Mouse (Mus musculus) intestine, embryonic 14.5 days (tissue): ENCODE results near the gene Ugt1a9. TPM values are rescaled to one million over a fixed set of nuclear protein-coding genes. Genes with fewer than 3 reads are reported as not detected.

ENCODE experiments used
- ATAC-seq: fragments of 200-750 bp; cut with Nextera tagmentation; replicated peaks from 2 replicates; pipeline ENCODE4 v1.8.0; 2017; ENCODE audit warnings: low read depth, moderate number of reproducible peaks, moderate TSS enrichment, moderate library complexity; ENCODE audit not compliant: low FRiP score, low TSS enrichment
- DNase-seq: peaks from one replicate; pipeline ENCODE4 v3.0.0-alpha.2; 2018; ENCODE audit warnings: low spot score
- H3K27ac ChIP-seq: fragments of 300-500 bp; sonication (generic); 2 replicates; pipeline ENCODE4 v1.5.1; 2014; ENCODE audit warnings: low read depth, mild to moderate bottlenecking, control low read depth
- H3K27me3 ChIP-seq: fragments of 300-500 bp; sonication (generic); replicated peaks from 2 replicates; pipeline ENCODE4 v1.6.1; 2014; ENCODE audit warnings: low read length, control low read depth; ENCODE audit not compliant: control insufficient read depth, insufficient read depth
- H3K36me3 ChIP-seq: fragments of 300-500 bp; sonication (generic); 2 replicates; pipeline ENCODE4 v1.6.1; 2014; ENCODE audit warnings: low read length, control low read depth; ENCODE audit not compliant: control insufficient read depth, insufficient read depth
- H3K4me1 ChIP-seq: fragments of 300-500 bp; sonication (generic); replicated peaks from 2 replicates; pipeline ENCODE4 v1.6.1; 2014; ENCODE audit warnings: low read length, control low read depth, mixed read lengths; ENCODE audit not compliant: control insufficient read depth, insufficient read depth
- H3K4me2 ChIP-seq: fragments of 300-500 bp; sonication (generic); 2 replicates; pipeline ENCODE4 v1.6.1; 2014; ENCODE audit warnings: low read length
- H3K4me3 ChIP-seq: fragments of 300-500 bp; sonication (generic); 2 replicates; pipeline ENCODE4 v1.5.1; 2014; ENCODE audit warnings: low read depth, low read length, control low read depth, mixed read lengths
- H3K9ac ChIP-seq: fragments of 300-500 bp; sonication (generic); 2 replicates; pipeline ENCODE4 v1.6.1; 2014; ENCODE audit warnings: mild to moderate bottlenecking, low read length
- H3K9me3 ChIP-seq: fragments of 300-500 bp; sonication (generic); 2 replicates; pipeline ENCODE4 v1.6.1; 2016; ENCODE audit warnings: low read length, control low read depth; ENCODE audit not compliant: control insufficient read depth
- WGBS: fragments of 180-500 bp; shearing (Covaris S2); extraction: QIAGEN DNeasy Blood & Tissue Kit; methylation state at CpG from one replicate; pipeline ENCODE4 v1.1.7; 2014; 5-methylcytosine and 5-hydroxymethylcytosine counted together
- polyA plus RNA-seq: library from polyadenylated mRNA; unstranded; fragments of >200 nt; fragmentation: Nextera tagmentation; extraction: Ambion mirVana; gene quantifications from 2 replicates; pipeline ENCODE4 v1.2.1, GENCODE M21; 2014

The Ugt1a9 gene
- polyA plus RNA-seq, 1 experiment from 2014 or later = 0.32 TPM

DNA sequence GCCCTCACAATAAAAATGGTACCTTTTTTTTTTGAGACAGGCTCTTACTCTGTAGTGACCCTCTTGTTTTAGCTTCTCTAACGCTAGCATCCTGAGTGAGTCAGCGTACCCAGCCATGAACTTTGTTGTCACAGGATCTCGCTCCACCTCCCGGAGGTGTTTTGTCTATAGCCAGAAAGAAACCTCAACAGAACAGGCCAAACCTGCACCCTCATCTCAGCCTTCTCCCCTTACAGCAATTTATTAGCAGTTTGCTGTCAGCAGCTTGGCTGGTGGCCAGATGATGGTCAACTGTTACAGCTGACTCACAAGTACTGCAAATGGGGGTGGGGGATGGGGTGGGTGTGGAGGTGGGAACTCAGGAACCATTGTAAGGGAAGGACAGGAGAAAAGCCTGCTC, 191.7 kb downstream of the Ugt1a9 start:
- Histone ChIP-seq H3K27ac (no peak overlapping the region), H3K4me2 (no peak overlapping the region), H3K4me1 (no peaks in the 10 kb centered on the region; the same call in 1 of the 2 replicates), H3K9ac (no peak overlapping the region), H3K9me3 (peaks cover 2% of the 10 kb centered on the region), H3K27me3 (no peaks in the 10 kb centered on the region), H3K36me3 (peaks cover 79% of the 10 kb centered on the region), H3K4me3 (no peak overlapping the region)
- 70% methylated on average over 4 of the region's 4 CpGs for WGBS
- DNase-seq (peak; percentile 86), ATAC-seq (peak; percentile 3; the same call in 1 of the 2 replicates)

DNA sequence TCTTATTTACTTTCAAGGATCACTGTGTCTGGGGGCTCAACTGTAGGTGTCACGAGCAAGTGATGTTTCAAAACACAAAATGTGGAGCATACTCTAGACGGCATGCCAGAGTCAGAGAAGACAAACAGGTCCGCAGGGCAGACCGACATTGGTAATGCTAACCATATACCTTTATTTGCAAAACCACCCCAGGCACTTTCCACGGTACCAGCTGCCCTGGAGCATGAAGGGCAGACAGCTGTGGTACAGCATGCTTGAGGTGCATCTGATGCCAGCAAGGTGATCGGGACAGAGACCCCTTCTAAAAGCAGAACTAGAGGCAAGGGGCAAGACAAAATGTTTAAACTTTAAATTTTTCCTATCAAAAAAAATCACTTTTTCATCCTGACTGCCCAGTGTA, 192.4 kb downstream of the Ugt1a9 start:
- Histone ChIP-seq H3K27ac (no peak overlapping the region), H3K4me2 (no peak overlapping the region), H3K27me3 (no peaks in the 10 kb centered on the region), H3K9me3 (no peaks in the 10 kb centered on the region), H3K4me1 (no peaks in the 10 kb centered on the region; the same call in 1 of the 2 replicates), H3K36me3 (peaks cover 86% of the 10 kb centered on the region), H3K9ac (no peak overlapping the region), H3K4me3 (no peak overlapping the region)
- 72% methylated on average over 6 of the region's 6 CpGs for WGBS
- no peak for DNase-seq
- no peak for ATAC-seq

DNA sequence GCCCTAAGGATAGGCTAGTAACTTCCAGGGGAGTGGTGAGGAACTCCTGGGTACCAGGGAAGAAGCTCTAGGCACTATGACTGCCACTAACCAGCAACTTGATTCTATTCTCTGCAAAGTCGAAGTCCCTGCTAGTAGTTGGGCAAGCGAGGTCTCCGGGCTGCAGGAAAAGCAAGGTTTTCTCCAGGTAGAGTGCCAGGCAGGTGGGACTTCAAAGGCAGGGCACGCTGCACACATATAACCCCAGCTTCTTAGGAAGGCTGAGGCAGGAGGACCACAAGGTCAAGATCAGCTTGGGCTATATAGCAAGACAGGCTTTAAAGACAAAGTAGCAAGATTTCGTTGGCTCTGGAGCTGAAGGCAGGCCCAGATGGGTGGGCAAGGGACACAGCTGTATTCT, 193.2 kb downstream of the Ugt1a9 start:
- Histone ChIP-seq H3K36me3 (peaks cover 94% of the 10 kb centered on the region), H3K27ac (no peak overlapping the region), H3K9ac (no peak overlapping the region), H3K9me3 (no peaks in the 10 kb centered on the region), H3K27me3 (no peaks in the 10 kb centered on the region), H3K4me3 (no peak overlapping the region), H3K4me2 (no peak overlapping the region), H3K4me1 (no peaks in the 10 kb centered on the region; the same call in 1 of the 2 replicates)
- DNase-seq (no peak), ATAC-seq (no peak)
- WGBS = 90% methylated on average over 5 of the region's 5 CpGs

DNA sequence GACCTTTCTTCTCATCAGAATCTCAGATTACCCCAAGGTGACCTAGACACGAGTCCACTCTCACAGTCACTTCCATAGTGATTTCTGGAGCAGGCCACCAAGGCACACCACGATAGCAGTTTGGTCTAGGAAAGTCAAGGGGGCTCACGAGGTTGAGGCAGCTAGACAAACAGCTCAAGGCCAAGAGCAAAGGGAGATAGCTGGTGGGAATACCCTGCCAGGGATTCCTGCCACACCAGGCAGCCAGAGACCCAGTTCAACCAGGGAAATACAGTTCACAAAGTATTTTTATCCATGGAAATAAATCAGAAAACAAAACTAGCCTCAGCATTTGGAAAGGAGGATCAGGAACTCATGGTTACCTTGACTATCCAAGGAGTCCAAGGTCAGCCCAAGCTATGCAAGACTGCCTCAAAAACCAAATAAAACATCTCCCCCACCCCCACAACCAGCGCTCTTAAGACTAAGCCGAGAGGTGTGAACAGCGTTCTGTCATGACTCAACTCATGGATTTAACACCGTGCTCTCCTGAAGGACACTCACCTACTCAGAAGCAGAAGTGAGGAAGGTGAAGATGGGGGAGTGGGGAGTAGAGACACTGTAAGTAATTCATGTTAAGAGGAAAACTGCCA, 193.8 kb downstream of the Ugt1a9 start:
- ATAC-seq (no peak), DNase-seq (no peak)
- 87% methylated on average over 7 of the region's 7 CpGs for WGBS
- Histone ChIP-seq H3K27ac (no peak overlapping the region), H3K9me3 (no peaks in the 10 kb centered on the region), H3K36me3 (peaks cover 100% of the 10 kb centered on the region), H3K4me3 (no peak overlapping the region), H3K9ac (no peak overlapping the region), H3K27me3 (no peaks in the 10 kb centered on the region), H3K4me2 (no peak overlapping the region), H3K4me1 (no peaks in the 10 kb centered on the region; the same call in 1 of the 2 replicates)

DNA sequence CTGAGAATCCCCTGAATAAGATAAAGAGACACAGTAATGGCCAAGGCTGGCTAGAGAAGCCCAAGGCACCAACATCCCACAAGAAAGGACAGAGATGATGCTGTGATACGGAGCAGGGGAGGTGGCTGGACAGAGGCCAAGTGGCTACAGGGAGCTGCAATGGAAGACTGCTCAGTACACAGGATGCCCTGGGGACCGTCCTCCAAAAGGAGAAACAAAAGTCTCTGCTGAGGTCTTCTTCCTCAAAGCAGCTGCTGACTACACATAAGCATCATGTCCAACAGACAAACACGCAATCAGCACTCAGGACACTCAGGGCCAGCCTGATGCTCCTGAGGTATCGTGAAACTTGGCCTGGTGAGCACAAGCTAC, 194.3 kb downstream of the Ugt1a9 start:
- H3K27ac ChIP-seq = no peak overlapping the region
- H3K9me3 ChIP-seq = no peaks in the 10 kb centered on the region
- H3K4me1 ChIP-seq = no peaks in the 10 kb centered on the region; the same call in 1 of the 2 replicates
- DNase-seq (no peak), ATAC-seq (no peak)
- no peak overlapping the region for H3K4me2 ChIP-seq
- 79% methylated on average over 4 of the region's 4 CpGs for WGBS
- peaks cover 100% of the 10 kb centered on the region for H3K36me3 ChIP-seq
- no peak overlapping the region for H3K9ac ChIP-seq
- H3K27me3 ChIP-seq = no peaks in the 10 kb centered on the region
- no peak overlapping the region for H3K4me3 ChIP-seq

DNA sequence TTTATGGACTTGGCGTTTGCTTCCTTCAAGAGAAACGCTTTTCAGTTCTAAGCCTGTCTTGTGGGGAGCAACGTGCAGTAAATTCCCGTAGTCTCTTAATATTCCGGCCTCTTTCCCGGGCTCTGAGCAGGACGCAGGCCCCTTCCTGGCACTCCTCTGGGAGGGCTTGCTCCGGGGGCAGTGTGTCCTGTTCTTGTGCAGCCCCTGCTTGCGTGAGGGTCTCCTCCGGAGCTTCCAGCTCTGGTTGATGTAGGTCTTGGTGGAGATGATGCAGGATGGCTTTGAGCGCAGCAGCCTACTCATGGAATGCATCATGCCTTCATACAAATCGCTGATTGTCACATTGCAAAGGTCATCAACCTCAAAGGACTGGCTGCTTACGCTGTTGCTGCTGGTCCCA, 195.5 kb downstream of the Ugt1a9 start:
- Histone ChIP-seq H3K9me3 (no peaks in the 10 kb centered on the region), H3K9ac (no peak overlapping the region), H3K36me3 (peaks cover 91% of the 10 kb centered on the region), H3K27ac (no peak overlapping the region), H3K27me3 (no peaks in the 10 kb centered on the region), H3K4me1 (no peaks in the 10 kb centered on the region; the same call in 1 of the 2 replicates), H3K4me2 (no peak overlapping the region), H3K4me3 (no peak overlapping the region)
- ATAC-seq (no peak), DNase-seq (no peak)
- 91% methylated on average over 13 of the region's 13 CpGs for WGBS

DNA sequence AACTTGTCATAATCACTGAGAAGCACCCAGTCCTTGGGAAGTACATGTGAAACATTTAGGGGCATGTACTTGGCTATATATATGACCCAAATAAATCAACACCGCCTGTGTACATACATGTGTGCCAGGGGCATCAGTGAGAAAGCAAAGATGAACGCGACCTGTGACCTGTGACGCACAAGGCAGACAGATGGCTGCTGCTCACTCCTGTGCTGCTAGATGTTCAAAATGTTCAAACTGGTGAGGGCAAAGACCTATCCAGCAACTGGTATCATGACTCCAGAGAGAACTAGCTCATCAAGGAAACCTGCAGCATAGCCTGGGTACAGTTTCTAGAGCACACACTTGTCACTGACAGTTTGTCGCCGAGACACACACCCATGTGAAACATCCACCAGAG, 196.9 kb downstream of the Ugt1a9 start:
- ATAC-seq (no peak), DNase-seq (no peak)
- WGBS = 93% methylated on average over 6 of the region's 6 CpGs
- Histone ChIP-seq H3K9me3 (no peaks in the 10 kb centered on the region), H3K4me3 (no peak overlapping the region), H3K27me3 (no peaks in the 10 kb centered on the region), H3K4me2 (no peak overlapping the region), H3K27ac (no peak overlapping the region), H3K9ac (no peak overlapping the region), H3K36me3 (peaks cover 91% of the 10 kb centered on the region), H3K4me1 (no peaks in the 10 kb centered on the region; the same call in 1 of the 2 replicates)

DNA sequence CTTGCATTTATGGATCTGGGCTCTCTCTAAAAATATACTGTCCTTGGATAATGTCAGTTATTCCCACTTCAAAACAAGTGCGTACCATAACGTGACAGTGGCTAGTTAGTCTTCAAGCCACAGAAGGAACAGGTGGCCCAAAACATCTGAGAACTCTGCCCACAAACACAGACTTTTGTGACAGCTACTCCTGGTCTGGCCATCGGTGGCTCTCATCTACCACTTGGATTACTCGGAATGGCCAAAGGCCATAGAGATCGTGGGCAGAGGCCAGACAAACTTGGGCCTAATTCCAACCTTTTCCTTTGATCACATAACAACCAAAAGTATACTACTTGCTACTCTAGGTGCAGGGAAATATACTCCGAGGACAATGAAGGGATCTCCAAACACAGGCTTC, 197.5 kb downstream of the Ugt1a9 start:
- Histone ChIP-seq H3K27ac (no peak overlapping the region), H3K4me2 (no peak overlapping the region), H3K4me1 (no peaks in the 10 kb centered on the region), H3K36me3 (peaks cover 91% of the 10 kb centered on the region), H3K9ac (no peak overlapping the region), H3K9me3 (no peaks in the 10 kb centered on the region), H3K4me3 (no peak overlapping the region), H3K27me3 (no peaks in the 10 kb centered on the region)
- 88% methylated on average over 6 of the region's 6 CpGs for WGBS
- ATAC-seq = no peak
- DNase-seq = no peak
